Comparison of ENCODE assay signal across 7 mouse cellular contexts in genomic region chr15:84829416-84829815, GRCm38 (mm10). TPM values are rescaled to one million over a fixed set of nuclear protein-coding genes. Genes with fewer than 3 reads are reported as not detected.
DNase-seq lines count a peak whose midpoint lies in the region; ATAC-seq lines count a peak whose summit lies in the region.

No protein-coding gene starts in this region.

- H3K27me3 ChIP-seq in intestine, embryonic 16.5 days (replicated peaks; ENCODE audit: control insufficient read depth, insufficient read depth, low read length): no peaks in the 10 kb centered on the region
- no peaks in the 10 kb centered on the region for H3K27me3 ChIP-seq in limb, embryonic 12.5 days
- H3K27me3 ChIP-seq in midbrain, embryonic 16.5 days (ENCODE audit: control insufficient read depth, insufficient read depth, low read depth, low read length): no peaks in the 10 kb centered on the region

- no peak overlapping the region for H3K4me3 ChIP-seq in intestine, embryonic 16.5 days (ENCODE audit: low read length)
- H3K4me3 ChIP-seq in limb, embryonic 12.5 days (replicated peaks): no peak overlapping the region
- H3K4me3 ChIP-seq in midbrain, embryonic 16.5 days (ENCODE audit: low read depth, low read length): no peak overlapping the region

- DNase-seq in T-cell, adult 2 months (ENCODE audit: low spot score): peak; percentile 47
- peak; percentile 94 for DNase-seq in embryo, embryonic 11.5 days (ENCODE audit: low read depth, low spot score)
- peak; percentile 41 to 53 for DNase-seq in spleen, postnatal 36 days (ENCODE audit: low spot score in 2 of 2)

- 4% methylated on average over 15 of the region's 15 CpGs for WGBS in intestine, embryonic 16.5 days
- WGBS in limb, embryonic 12.5 days: 3% methylated on average over 15 of the region's 15 CpGs
- 19% methylated on average over 15 of the region's 15 CpGs for WGBS in midbrain, embryonic 16.5 days

- H3K9ac ChIP-seq in intestine, embryonic 16.5 days (ENCODE audit: low read depth, low read length): no peak overlapping the region
- no peak overlapping the region for H3K9ac ChIP-seq in limb, embryonic 12.5 days (replicated peaks)
- no peak overlapping the region for H3K9ac ChIP-seq in midbrain, embryonic 16.5 days (ENCODE audit: low read depth, low read length)

- no peaks in the 10 kb centered on the region for H3K9me3 ChIP-seq in intestine, embryonic 16.5 days (ENCODE audit: control insufficient read depth, low read length)
- H3K9me3 ChIP-seq in limb, embryonic 12.5 days: no peaks in the 10 kb centered on the region
- H3K9me3 ChIP-seq in midbrain, embryonic 16.5 days (replicated peaks; ENCODE audit: control insufficient read depth, low read length, poor library complexity, severe bottlenecking): no peaks in the 10 kb centered on the region

- peak; percentile 99 for ATAC-seq in granulocyte monocyte progenitor cell, adult 5-6 weeks (replicated peaks; ENCODE audit: poor library complexity, severe bottlenecking)
- peak; percentile 63 for ATAC-seq in intestine, embryonic 16.5 days
- peak; percentile 80 for ATAC-seq in limb, embryonic 12.5 days (ENCODE audit: insufficient number of reproducible peaks, insufficient read depth, low FRiP score, low TSS enrichment, low read depth)
- 0 out of 2 replicates have a peak, but pooled peaks have one; percentile 29 for ATAC-seq in midbrain, embryonic 16.5 days

- no peaks in the 10 kb centered on the region for H3K36me3 ChIP-seq in intestine, embryonic 16.5 days (ENCODE audit: control insufficient read depth, insufficient read depth, low read length)
- no peaks in the 10 kb centered on the region for H3K36me3 ChIP-seq in limb, embryonic 12.5 days
- no peaks in the 10 kb centered on the region for H3K36me3 ChIP-seq in midbrain, embryonic 16.5 days (ENCODE audit: control insufficient read depth, insufficient read depth, low read length)

- no peak overlapping the region for H3K27ac ChIP-seq in intestine, embryonic 16.5 days (ENCODE audit: low read length)
- H3K27ac ChIP-seq in limb, embryonic 12.5 days: no peak overlapping the region
- H3K27ac ChIP-seq in midbrain, embryonic 16.5 days (ENCODE audit: low read length): no peak overlapping the region

- 0 out of 2 replicates have a peak, but pooled peaks cover 3% of the 10 kb centered on the region for H3K4me1 ChIP-seq in intestine, embryonic 16.5 days (ENCODE audit: control insufficient read depth, insufficient read depth, low read length)
- H3K4me1 ChIP-seq in limb, embryonic 12.5 days (replicated peaks): peaks cover 9% of the 10 kb centered on the region; the same call in 1 of the 2 replicates
- H3K4me1 ChIP-seq in midbrain, embryonic 16.5 days (ENCODE audit: control insufficient read depth, insufficient read depth, low read length): peaks cover 25% of the 10 kb centered on the region

- H3K4me2 ChIP-seq in intestine, embryonic 16.5 days (ENCODE audit: low read depth, low read length): no peak overlapping the region
- no peak overlapping the region for H3K4me2 ChIP-seq in limb, embryonic 12.5 days
- no peak overlapping the region for H3K4me2 ChIP-seq in midbrain, embryonic 16.5 days (ENCODE audit: low read length)

RNA-seq across cellular contexts. Expression of gene Phf21b, which starts 26.4 kb away (rescaled TPM):
- 0.06 and 2.5 TPM in 2 replicates for total RNA-seq in granulocyte monocyte progenitor cell, adult 5-6 weeks (2014; fragmentation: Nextera tagmentation)
- total RNA-seq in granulocyte monocyte progenitor cell, adult 5-6 weeks (2017): not detected in 2 replicates
- polyA plus RNA-seq in intestine, embryonic 16.5 days (2015; fragmentation: Nextera tagmentation; extraction: Ambion mirVana): 0.43 and 0.48 TPM in 2 replicates
- polyA plus RNA-seq in limb, embryonic 12.5 days (2016; fragmentation: Nextera tagmentation; extraction: Ambion mirVana): 0.84 and 2.0 TPM in 2 replicates
- polyA plus RNA-seq in midbrain, embryonic 16.5 days (2015; fragmentation: Nextera tagmentation; extraction: Ambion mirVana): 3.5 and 4.3 TPM in 2 replicates

Comparison
In these comparisons a context has a peak if more than half of its experiments do, and no peak if none do; other contexts are left out.
1. ATAC-seq: peak in every context shown above with its lines; median percentile 99 in granulocyte monocyte progenitor cell, adult 5-6 weeks; 80 in limb, embryonic 12.5 days; 63 in intestine, embryonic 16.5 days; 29 in midbrain, embryonic 16.5 days.